Mouse (Mus musculus): Measurements from ENCODE around the gene Ccdc181.

DNA sequence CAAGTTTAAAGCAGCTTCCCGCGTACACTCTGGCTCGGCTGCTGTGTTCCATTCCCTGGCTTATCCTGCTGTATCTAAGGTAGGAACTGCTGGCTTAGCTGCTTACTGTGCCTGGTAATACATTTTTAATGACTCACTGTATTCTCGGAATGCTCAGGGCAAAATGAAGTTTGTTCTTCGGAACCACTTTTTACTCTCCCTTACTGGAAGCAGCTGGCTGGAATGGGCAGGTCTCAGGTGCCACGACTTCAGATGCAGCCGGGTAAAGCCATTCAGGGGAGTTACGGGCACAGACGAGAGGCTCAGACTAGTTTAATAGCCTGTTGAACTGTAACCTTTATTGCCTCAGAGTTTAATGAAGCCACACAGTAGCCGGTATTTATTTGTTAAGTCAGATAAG is 46.0 kb downstream of the Ccdc181 start:
- TF ChIP-seq CTCF (IDR thresholded peaks at IDR 0.05; ENCODE audit: borderline replicate concordance, insufficient read depth, low read depth, low read length) (no peak), POLR2A (IDR thresholded peaks at IDR 0.05; ENCODE audit: borderline replicate concordance, insufficient read depth, low read length) (no peak)
